Mouse (Mus musculus): ENCODE results near the gene Ptbp1. TPM values are rescaled to one million over a fixed set of nuclear protein-coding genes. Genes with fewer than 3 reads are reported as not detected.

The Ptbp1 gene
- polyA plus RNA-seq, 1 experiment from 2014 or later = 351 TPM

DNA sequence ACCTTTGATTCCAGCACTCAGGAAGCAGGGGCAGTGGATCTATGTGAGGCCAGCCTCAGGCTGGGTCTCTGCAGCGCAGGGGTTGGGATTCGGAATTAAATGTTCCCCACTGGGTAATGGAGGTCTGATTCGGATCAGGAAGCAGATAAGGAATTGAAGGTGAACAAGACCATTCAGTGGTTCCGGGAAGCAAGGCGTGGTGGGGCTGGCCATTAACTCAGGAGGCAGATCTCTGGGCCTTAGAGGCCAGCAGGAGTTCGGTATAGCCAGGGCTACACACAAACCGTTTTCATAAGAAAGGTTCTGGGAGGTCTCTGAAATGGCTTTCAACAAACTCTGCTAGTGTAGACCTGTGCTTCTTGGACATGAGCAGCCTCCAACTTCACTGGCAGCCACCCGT is 1.4 kb upstream of the Ptbp1 start:
- Histone ChIP-seq H3K4me2 (ENCODE audit: low read depth, severe bottlenecking) (peak overlapping the region; percentile 54), H3K4me1 (ENCODE audit: control insufficient read depth, insufficient read depth, low read length) (peaks cover 36% of the 10 kb centered on the region), H3K9ac (ENCODE audit: low read length) (peak overlapping the region; percentile 77), H3K9me3 (ENCODE audit: control insufficient read depth, low read length) (no peaks in the 10 kb centered on the region), H3K27ac (replicated peaks; ENCODE audit: low read depth, low read length) (peak overlapping the region; percentile 100), H3K27me3 (ENCODE audit: control insufficient read depth, insufficient read depth, low read length) (no peaks in the 10 kb centered on the region), H3K36me3 (ENCODE audit: control insufficient read depth, insufficient read depth, low read length) (peaks cover 7% of the 10 kb centered on the region; the same call in 1 of the 2 replicates), H3K4me3 (ENCODE audit: low read depth, low read length) (peak overlapping the region; percentile 99)
- ATAC-seq (ENCODE audit: insufficient number of reproducible peaks, low FRiP score, low TSS enrichment, low read depth) = no peak
- DNase-seq (ENCODE audit: low spot score) = no peak
- WGBS = 33% methylated on average over 8 of the region's 8 CpGs

DNA sequence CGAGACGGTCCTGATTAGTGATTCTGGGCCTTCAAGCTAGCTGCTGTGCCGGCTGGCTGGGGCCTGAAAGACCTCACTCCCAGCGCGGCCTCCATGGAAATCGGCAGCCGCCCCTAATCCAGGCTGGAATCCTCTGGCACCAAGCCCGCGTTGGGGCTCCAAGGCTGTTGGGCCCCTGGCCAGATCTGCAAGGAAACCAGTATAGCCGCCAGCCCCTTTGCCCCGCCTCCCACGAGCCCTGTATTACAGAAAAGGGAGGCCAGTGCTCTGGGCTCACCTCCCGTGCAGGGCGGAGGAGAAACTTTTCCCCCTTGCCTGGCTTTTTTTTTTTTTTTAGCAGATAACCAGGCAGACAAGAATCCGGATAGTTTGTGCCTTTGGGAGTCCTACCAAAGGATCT is 835 bp upstream of the Ptbp1 start:
- Histone ChIP-seq H3K9me3 (ENCODE audit: control insufficient read depth, low read length) (no peaks in the 10 kb centered on the region), H3K4me1 (ENCODE audit: control insufficient read depth, insufficient read depth, low read length) (peaks cover 41% of the 10 kb centered on the region), H3K36me3 (ENCODE audit: control insufficient read depth, insufficient read depth, low read length) (peaks cover 11% of the 10 kb centered on the region), H3K9ac (ENCODE audit: low read length) (peak overlapping the region; percentile 77), H3K4me3 (ENCODE audit: low read depth, low read length) (peak overlapping the region; percentile 99), H3K27me3 (ENCODE audit: control insufficient read depth, insufficient read depth, low read length) (no peaks in the 10 kb centered on the region), H3K27ac (replicated peaks; ENCODE audit: low read depth, low read length) (peak overlapping the region; percentile 100), H3K4me2 (ENCODE audit: low read depth, severe bottlenecking) (peak overlapping the region; percentile 54)
- ATAC-seq (ENCODE audit: insufficient number of reproducible peaks, low FRiP score, low TSS enrichment, low read depth) = peak; percentile 18; the same call in 1 of the 2 replicates
- peak; percentile 87 for DNase-seq (ENCODE audit: low spot score)
- WGBS = under 1% methylated on average over 15 of the region's 15 CpGs

DNA sequence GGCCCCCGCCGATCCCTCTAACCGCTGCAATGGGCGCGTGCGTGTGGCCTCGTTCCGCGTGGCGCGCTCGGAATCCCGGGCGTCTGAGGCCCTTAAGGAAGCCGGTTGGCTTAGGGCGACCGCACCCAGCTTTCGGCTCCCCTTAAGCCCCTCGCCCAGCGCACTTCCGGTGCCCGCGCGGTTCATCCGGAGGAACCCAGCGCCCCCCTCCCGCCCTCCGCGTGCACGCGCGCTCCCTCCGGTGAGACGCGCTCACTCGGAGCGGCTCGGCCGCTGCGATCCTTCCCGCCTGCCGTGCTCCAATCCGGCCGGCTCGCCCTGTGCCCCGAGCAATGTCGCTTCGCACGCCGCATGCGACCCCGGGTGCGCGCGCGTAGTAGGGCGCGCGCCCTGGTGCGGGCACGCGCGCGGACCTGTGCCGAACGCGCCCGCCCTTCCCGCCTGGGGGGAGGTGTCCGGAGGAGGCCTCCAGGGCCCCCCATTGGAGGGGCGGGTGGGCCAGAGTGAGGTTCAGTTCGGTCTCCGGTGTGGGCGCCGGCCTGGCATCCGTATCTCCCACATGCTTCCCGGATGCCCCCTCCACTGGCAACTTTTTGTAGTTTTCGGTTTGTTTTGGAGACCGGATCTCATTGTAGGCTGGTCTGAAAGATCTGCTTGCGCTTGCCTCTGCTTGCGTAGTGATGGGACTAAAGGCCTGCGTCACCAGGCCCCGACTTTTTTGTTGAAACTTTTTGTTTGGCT is 744 bp downstream of the Ptbp1 start:
- Histone ChIP-seq H3K4me1 (ENCODE audit: control insufficient read depth, insufficient read depth, low read length) (peaks cover 46% of the 10 kb centered on the region), H3K4me3 (ENCODE audit: low read depth, low read length) (peak overlapping the region; percentile 99), H3K4me2 (ENCODE audit: low read depth, severe bottlenecking) (peak overlapping the region; percentile 91), H3K27ac (replicated peaks; ENCODE audit: low read depth, low read length) (peak overlapping the region; percentile 100), H3K9ac (ENCODE audit: low read length) (peak overlapping the region; percentile 99), H3K36me3 (ENCODE audit: control insufficient read depth, insufficient read depth, low read length) (peaks cover 25% of the 10 kb centered on the region), H3K9me3 (ENCODE audit: control insufficient read depth, low read length) (no peaks in the 10 kb centered on the region), H3K27me3 (ENCODE audit: control insufficient read depth, insufficient read depth, low read length) (no peaks in the 10 kb centered on the region)
- DNase-seq (ENCODE audit: low spot score) = peak; percentile 82
- under 1% methylated on average over 81 of the region's 83 CpGs for WGBS
- ATAC-seq (ENCODE audit: insufficient number of reproducible peaks, low FRiP score, low TSS enrichment, low read depth) = peak; percentile 11

DNA sequence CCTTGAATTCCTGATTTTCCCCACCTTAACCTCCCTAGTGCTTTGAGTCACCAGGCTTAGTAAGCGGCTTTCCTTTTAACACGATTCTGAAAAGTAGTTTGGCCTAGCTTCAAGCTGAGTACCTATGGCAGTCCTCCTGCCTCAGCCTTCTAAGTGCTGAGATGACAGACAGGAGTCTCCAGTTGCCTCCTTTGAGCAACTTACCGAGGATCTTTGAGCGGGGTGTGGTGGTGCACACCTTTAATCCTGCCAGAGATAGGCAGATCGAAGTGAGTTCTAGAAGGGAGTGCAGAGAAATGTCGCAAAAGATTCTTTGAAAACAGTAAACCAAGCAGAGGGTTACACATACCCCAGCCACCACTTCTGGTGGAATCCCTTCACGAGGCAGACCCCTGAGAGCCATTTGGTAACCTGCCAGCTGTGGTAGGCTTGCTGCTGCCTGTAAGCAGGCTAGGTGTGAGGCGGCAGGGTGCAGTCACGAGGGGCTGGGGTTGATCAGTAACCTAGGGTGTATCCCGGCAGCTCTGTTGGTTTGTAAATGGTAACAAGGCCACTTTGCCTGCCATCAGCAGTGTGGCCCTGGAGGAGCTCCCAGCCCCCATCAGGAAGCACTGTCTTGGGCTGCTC is 1.4 kb downstream of the Ptbp1 start:
- ATAC-seq (ENCODE audit: insufficient number of reproducible peaks, low FRiP score, low TSS enrichment, low read depth) = no peak
- peaks cover 32% of the 10 kb centered on the region for H3K36me3 ChIP-seq (ENCODE audit: control insufficient read depth, insufficient read depth, low read length)
- peak overlapping the region; percentile 91 for H3K4me2 ChIP-seq (ENCODE audit: low read depth, severe bottlenecking)
- H3K9ac ChIP-seq (ENCODE audit: low read length) = peak overlapping the region; percentile 99
- H3K4me3 ChIP-seq (ENCODE audit: low read depth, low read length) = peak overlapping the region; percentile 99
- 3% methylated on average over 10 of the region's 10 CpGs for WGBS
- no peaks in the 10 kb centered on the region for H3K27me3 ChIP-seq (ENCODE audit: control insufficient read depth, insufficient read depth, low read length)
- H3K27ac ChIP-seq (replicated peaks; ENCODE audit: low read depth, low read length) = no peak overlapping the region; the same call in 1 of the 2 replicates
- no peaks in the 10 kb centered on the region for H3K9me3 ChIP-seq (ENCODE audit: control insufficient read depth, low read length)
- peak; percentile 38 for DNase-seq (ENCODE audit: low spot score)
- H3K4me1 ChIP-seq (ENCODE audit: control insufficient read depth, insufficient read depth, low read length) = peaks cover 46% of the 10 kb centered on the region

DNA sequence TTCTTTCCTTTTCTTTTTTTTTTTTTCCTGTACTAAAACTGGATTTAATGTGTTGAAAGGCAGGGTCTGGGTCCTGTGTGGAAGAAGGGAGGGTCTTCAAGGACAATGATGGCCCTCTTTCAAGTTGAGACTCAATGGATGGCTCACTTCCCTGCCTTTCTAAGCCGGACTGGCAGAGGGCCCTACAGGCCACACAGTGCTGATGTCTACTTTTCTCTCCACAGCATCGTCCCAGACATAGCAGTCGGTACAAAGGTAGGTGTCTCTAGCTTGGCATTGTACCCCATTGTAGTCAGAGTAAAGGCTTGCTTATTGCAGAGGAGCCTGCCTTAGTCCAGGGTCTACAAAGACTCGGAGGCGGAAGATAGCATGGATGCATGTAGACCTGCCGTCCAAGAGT is 2.1 kb downstream of the Ptbp1 start:
- peak overlapping the region; percentile 99 for H3K9ac ChIP-seq (ENCODE audit: low read length)
- H3K4me3 ChIP-seq (ENCODE audit: low read depth, low read length) = peak overlapping the region; percentile 99
- H3K27ac ChIP-seq (replicated peaks; ENCODE audit: low read depth, low read length) = no peak overlapping the region
- H3K4me1 ChIP-seq (ENCODE audit: control insufficient read depth, insufficient read depth, low read length) = peaks cover 46% of the 10 kb centered on the region
- peak overlapping the region; percentile 91 for H3K4me2 ChIP-seq (ENCODE audit: low read depth, severe bottlenecking)
- no peak for ATAC-seq (ENCODE audit: insufficient number of reproducible peaks, low FRiP score, low TSS enrichment, low read depth)
- 66% methylated on average over 6 of the region's 6 CpGs for WGBS
- DNase-seq (ENCODE audit: low spot score) = no peak
- H3K9me3 ChIP-seq (ENCODE audit: control insufficient read depth, low read length) = no peaks in the 10 kb centered on the region
- peaks cover 38% of the 10 kb centered on the region for H3K36me3 ChIP-seq (ENCODE audit: control insufficient read depth, insufficient read depth, low read length)
- no peaks in the 10 kb centered on the region for H3K27me3 ChIP-seq (ENCODE audit: control insufficient read depth, insufficient read depth, low read length)

GRCm38 (mm10) chr10:79856704-79857451 is 2.7 kb downstream of the Ptbp1 start:
- DNase-seq (ENCODE audit: low spot score) = no peak
- H3K4me1 ChIP-seq (ENCODE audit: control insufficient read depth, insufficient read depth, low read length) = peaks cover 40% of the 10 kb centered on the region
- peaks cover 43% of the 10 kb centered on the region for H3K36me3 ChIP-seq (ENCODE audit: control insufficient read depth, insufficient read depth, low read length)
- no peak for ATAC-seq (ENCODE audit: insufficient number of reproducible peaks, low FRiP score, low TSS enrichment, low read depth)
- no peaks in the 10 kb centered on the region for H3K9me3 ChIP-seq (ENCODE audit: control insufficient read depth, low read length)
- peak overlapping the region; percentile 99 for H3K9ac ChIP-seq (ENCODE audit: low read length)
- H3K4me3 ChIP-seq (ENCODE audit: low read depth, low read length) = peak overlapping the region; percentile 99
- H3K4me2 ChIP-seq (ENCODE audit: low read depth, severe bottlenecking) = peak overlapping the region; percentile 91
- no peak overlapping the region for H3K27ac ChIP-seq (replicated peaks; ENCODE audit: low read depth, low read length)
- 69% methylated on average over 7 of the region's 7 CpGs for WGBS
- H3K27me3 ChIP-seq (ENCODE audit: control insufficient read depth, insufficient read depth, low read length) = no peaks in the 10 kb centered on the region

DNA sequence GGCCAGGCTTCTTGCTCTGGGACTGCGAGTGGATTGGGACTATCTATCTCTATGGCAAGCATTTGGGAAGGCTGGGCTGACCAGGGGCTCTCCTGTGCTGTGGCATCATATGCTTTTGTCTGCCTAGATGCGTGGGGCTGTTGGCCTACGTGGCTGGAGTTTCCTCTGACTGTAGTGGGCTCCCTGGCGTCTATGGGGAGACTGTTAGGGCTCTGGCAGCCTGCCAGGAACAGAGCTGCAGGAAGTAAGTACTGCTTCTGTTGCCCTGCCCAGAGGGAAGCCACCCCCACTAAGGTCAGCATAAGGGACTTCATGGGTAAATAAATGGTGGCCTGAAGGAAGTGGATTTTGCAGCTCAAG is 3.2 kb downstream of the Ptbp1 start:
- H3K4me1 ChIP-seq (ENCODE audit: control insufficient read depth, insufficient read depth, low read length) = peaks cover 34% of the 10 kb centered on the region
- peaks cover 48% of the 10 kb centered on the region for H3K36me3 ChIP-seq (ENCODE audit: control insufficient read depth, insufficient read depth, low read length)
- H3K9ac ChIP-seq (ENCODE audit: low read length) = peak overlapping the region; percentile 43

GRCm38 (mm10) chr10:79857894-79858293 is 3.7 kb downstream of the Ptbp1 start:
- peak overlapping the region; percentile 99 for H3K4me3 ChIP-seq (ENCODE audit: low read depth, low read length)
- no peak for DNase-seq (ENCODE audit: low spot score)
- no peak overlapping the region for H3K27ac ChIP-seq (replicated peaks; ENCODE audit: low read depth, low read length)
- no peak for ATAC-seq (ENCODE audit: insufficient number of reproducible peaks, low FRiP score, low TSS enrichment, low read depth)
- WGBS = 96% methylated on average over 2 of the region's 2 CpGs
- H3K27me3 ChIP-seq (ENCODE audit: control insufficient read depth, insufficient read depth, low read length) = no peaks in the 10 kb centered on the region
- peaks cover 30% of the 10 kb centered on the region for H3K4me1 ChIP-seq (ENCODE audit: control insufficient read depth, insufficient read depth, low read length)
- peak overlapping the region; percentile 43; the same call in 1 of the 2 replicates for H3K9ac ChIP-seq (ENCODE audit: low read length)
- peak overlapping the region; percentile 91 for H3K4me2 ChIP-seq (ENCODE audit: low read depth, severe bottlenecking)
- peaks cover 53% of the 10 kb centered on the region for H3K36me3 ChIP-seq (ENCODE audit: control insufficient read depth, insufficient read depth, low read length)
- H3K9me3 ChIP-seq (ENCODE audit: control insufficient read depth, low read length) = no peaks in the 10 kb centered on the region

More for the DNA sequence above, 3.2 kb downstream of the Ptbp1 start:
- WGBS = 51% methylated on average over 4 of the region's 4 CpGs
- Histone ChIP-seq H3K4me2 (ENCODE audit: low read depth, severe bottlenecking) (peak overlapping the region; percentile 91), H3K27me3 (ENCODE audit: control insufficient read depth, insufficient read depth, low read length) (no peaks in the 10 kb centered on the region), H3K9me3 (ENCODE audit: control insufficient read depth, low read length) (no peaks in the 10 kb centered on the region), H3K27ac (replicated peaks; ENCODE audit: low read depth, low read length) (no peak overlapping the region), H3K4me3 (ENCODE audit: low read depth, low read length) (peak overlapping the region; percentile 99)
- DNase-seq (ENCODE audit: low spot score) (no peak), ATAC-seq (ENCODE audit: insufficient number of reproducible peaks, low FRiP score, low TSS enrichment, low read depth) (no peak)
